Mouse (Mus musculus): ENCODE data around the gene U2af1.

GRCm38 (mm10) chr17:31680450-31680849 lies 21.8 kb upstream of the U2af1 start:
- no peak for TF ChIP-seq POLR2A (IDR thresholded peaks at IDR 0.05; ENCODE audit: low read depth, low read length)
- no peak for TF ChIP-seq CTCF (IDR thresholded peaks at IDR 0.05; ENCODE audit: borderline replicate concordance, insufficient read depth, low read length)
